Mouse (Mus musculus): ENCODE data around the gene Olfr628. TPM values are rescaled to one million over a fixed set of nuclear protein-coding genes. Genes with fewer than 3 reads are reported as not detected.
"Not testable (repeated sequence)": the region's sequence is repeated elsewhere in the genome, so short reads cannot be mapped to it uniquely, and the experiment has no call there.

The Olfr628 gene
- total RNA-seq (2021), result not detected
- long read RNA-seq, experiment 1, result 0 reads
- long read RNA-seq, experiment 2, result 0 reads

DNA sequence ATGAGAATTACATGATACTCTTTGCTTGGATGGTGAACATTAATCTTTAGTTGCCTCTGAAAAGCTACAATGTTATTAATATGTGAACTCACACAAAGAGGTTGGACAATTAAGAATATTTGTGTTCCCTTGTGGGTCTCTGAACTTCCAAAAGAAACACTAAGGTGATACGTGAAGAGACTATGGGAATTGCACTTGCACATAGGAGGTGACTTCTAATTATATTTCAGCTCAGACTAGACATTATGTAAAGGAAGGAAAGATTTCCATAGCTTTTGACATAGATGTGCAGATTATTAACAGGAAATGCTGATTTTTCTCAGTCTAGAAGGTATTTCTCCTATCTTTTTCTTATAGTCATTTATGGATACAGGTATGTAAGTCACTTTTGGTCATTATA, at the start of gene Olfr628:
Gene Olfr628, plus strand, starts transcription at position 301 of the 400 bp plus-strand sequence.
- intact Hi-C loops (cut with DNase I), result no loop called here
- no peak for TF ChIP-seq CTCF (IDR thresholded peaks at IDR 0.05)

DNA sequence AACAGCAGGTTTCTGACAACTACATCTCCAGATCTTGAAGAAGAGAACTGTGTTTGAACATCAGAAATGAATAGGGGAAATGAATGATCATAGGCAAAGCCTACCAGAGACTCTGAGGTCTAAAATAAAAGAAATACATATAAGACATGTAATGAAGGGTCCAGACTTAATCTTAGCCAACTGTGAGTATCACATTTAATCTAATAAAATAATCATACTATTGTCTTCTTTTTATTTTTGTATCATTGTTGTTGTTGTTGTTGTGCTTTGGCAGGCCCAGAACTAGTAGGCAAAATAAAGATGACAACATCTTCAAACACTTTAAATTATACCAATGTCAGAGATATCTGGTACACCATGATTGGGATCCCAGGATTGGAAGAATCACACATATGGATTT, 47.8 kb upstream of the Olfr628 start, which contains the start of gene Olfr625-ps1:
Gene Olfr625-ps1, plus strand, starts transcription at position 301 of the 400 bp plus-strand sequence.
- DNase-seq, result no peak
- no peak for TF ChIP-seq CTCF (IDR thresholded peaks at IDR 0.05)
- Histone ChIP-seq H3K4me3 (no peak within 1 kb of the TSS), H3K27ac (no peak within 1 kb of the TSS)
- intact Hi-C loops (cut with DNase I), result no loop called here

More for the DNA sequence above, at the start of gene Olfr628:
- no peak for DNase-seq
- no peak within 1 kb of the TSS for H3K4me3 ChIP-seq
- no peak within 1 kb of the TSS for H3K27ac ChIP-seq

DNA sequence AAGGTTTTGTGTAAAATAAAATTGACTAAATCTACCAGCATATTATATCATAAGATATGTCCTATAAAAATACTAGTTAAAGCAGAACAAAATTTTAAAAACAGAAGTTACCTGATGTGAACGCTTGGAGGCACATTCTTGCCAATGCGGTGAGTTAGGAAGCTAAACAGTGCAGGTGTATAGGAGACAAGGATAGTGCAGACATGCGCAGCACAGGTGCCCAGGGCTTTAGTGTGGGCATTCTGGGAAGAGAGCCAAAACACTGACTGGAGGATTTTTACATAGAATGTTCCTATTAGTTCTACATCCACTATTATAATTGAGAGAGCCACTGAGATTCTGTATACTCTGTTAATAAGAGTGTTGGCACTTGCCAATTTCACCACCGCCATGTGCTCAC, 30.7 kb upstream of the Olfr628 start:
- Histone ChIP-seq H3K4me3 (no peak overlapping the region), H3K27ac (no peak overlapping the region)
- intact Hi-C loops (cut with DNase I), result no loop called here
- no peak for DNase-seq
- TF ChIP-seq CTCF (IDR thresholded peaks at IDR 0.05), result no peak

DNA sequence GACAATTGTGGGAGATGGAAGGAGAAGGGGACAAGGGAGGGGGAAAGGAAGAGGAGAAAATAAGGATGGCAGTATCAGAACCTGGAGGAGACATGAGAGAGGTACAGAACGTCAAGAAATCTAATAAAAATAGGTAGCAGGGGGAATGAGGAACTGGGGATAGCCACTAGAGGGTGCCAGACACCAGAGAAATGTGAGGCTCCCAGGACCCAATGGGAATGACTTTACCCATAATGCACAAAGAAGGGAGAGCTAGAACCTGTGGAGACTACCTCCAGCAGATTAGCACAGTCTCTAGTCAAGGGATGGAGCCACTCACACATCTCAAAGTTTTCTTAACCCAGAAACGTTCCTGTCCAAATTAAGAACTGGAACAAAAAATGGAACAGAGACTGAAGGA, 18.1 kb upstream of the Olfr628 start:
- DNase-seq, result no peak
- no peak overlapping the region for H3K27ac ChIP-seq
- H3K4me3 ChIP-seq, result no peak overlapping the region
- intact Hi-C loops (cut with DNase I), result no loop called here
- TF ChIP-seq CTCF (IDR thresholded peaks at IDR 0.05), result no peak

DNA sequence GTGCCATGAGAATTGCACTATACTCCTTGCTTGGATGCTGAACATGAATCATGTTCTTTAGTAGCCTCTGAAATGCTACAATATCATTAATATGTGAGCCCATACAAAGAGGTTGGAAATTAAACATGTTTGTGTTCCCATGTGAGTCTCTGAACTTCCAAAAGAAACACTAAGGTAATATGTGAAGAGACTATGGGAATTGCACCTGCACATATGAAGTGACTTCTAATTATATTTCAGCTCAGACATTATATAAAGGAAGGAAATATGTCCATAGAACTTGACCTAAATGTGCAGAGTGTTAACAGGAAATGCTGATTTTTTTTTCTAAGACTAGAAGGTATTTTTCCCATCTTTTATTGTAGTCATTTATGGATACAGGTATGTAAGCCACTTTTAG, 15.8 kb upstream of the Olfr628 start, which contains the start of gene Olfr243:
Gene Olfr243, plus strand, starts transcription at position 301 of the 400 bp plus-strand sequence.
- TF ChIP-seq CTCF (IDR thresholded peaks at IDR 0.05), result no peak
- Histone ChIP-seq H3K27ac (no peak within 1 kb of the TSS), H3K4me3 (no peak within 1 kb of the TSS)
- no peak for DNase-seq
- intact Hi-C loops (cut with DNase I), result no loop called here

DNA sequence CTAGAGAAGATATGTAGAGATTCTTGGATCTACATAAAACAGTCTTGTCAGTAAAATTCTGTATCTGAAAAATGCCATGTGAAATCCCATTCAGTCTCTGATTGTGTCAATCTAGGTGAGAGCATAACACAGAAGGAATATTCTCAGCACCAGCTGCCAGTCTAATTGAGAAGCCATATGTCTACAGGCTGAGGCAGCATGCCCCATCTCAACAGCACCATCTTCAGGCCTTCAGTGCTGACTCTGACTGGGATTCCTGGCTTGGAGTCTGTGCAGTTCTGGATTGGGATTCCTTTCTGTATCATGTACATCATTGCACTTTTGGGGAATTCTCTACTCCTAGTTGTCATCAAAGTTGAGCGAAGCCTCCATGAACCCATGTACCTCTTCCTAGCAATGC, 13.8 kb upstream of the Olfr628 start:
- intact Hi-C loops (cut with DNase I); DNase-seq; H3K27ac ChIP-seq: not testable (repeated sequence)

DNA sequence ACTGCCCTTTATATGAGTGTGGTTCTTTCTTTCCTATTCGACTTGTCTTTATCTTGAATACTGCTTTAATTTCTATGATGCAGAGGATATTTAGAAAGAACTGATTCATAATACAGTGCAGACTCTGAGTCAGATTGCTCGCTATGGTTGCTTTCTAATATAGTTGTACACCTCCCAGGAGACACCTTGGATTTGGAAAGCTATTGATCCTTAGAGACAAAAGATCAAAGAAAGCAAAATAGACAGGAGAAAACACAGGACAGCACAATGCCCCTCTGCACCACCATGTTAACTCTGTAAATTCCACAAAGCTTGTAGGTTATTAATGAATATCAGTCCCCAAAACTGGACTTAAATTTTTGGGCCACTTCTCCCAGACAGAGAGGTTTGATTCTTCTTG, 14.7 kb downstream of the Olfr628 start, which contains the start of gene Olfr629:
Gene Olfr629, minus strand, starts transcription at position 101 of the 400 bp plus-strand sequence.
- intact Hi-C loops (cut with DNase I), result no loop called here
- no peak within 1 kb of the TSS for H3K27ac ChIP-seq
- TF ChIP-seq CTCF (IDR thresholded peaks at IDR 0.05), result no peak
- no peak for DNase-seq
- no peak within 1 kb of the TSS for H3K4me3 ChIP-seq

More for the DNA sequence above, 13.8 kb upstream of the Olfr628 start:
- H3K4me3 ChIP-seq, result not testable (repeated sequence)

DNA sequence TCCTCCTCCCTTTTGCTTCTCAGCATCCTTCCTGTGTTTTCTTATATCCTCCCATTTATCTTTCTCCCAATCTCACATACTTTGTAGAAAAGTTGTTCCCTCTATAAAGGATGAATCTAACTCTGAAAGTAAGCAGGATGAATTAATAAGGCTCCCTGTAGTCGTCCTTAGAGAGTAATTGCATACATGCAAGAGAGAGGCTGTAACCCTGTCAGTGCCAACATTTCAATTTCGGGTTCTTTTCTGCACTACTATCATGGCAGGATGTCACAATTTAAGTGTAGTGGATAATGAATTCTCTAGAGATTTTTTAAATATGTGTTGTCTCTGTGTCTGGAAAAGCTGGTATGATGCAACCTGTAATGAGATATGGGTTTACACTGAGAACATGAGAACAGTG, 27.1 kb downstream of the Olfr628 start, which contains the start of gene Olfr630:
Gene Olfr630, minus strand, starts transcription at position 101 of the 400 bp plus-strand sequence.
- H3K4me3 ChIP-seq, result no peak within 1 kb of the TSS
- TF ChIP-seq CTCF (IDR thresholded peaks at IDR 0.05), result no peak
- intact Hi-C loops (cut with DNase I), result no loop called here
- H3K27ac ChIP-seq, result no peak within 1 kb of the TSS
- DNase-seq, result no peak

DNA sequence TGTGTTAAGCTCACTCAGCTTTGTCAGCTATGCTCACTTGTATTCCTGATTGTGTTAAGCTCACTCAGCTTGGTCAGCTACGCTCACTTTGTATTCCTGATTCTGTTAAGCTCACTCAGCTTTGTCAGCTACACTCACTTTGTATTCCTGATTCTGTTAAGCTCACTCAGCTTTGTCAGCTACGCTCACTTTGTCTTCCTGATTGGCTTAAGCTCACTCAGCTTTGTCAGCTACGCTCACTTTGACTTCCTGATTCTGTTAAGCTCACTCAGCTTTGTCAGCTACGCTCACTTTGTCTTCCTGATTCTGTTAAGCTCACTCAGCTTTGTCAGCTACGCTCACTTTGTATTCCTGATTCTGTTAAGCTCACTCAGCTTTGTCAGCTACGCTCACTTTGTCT, 32.0 kb downstream of the Olfr628 start:
- H3K4me3 ChIP-seq; H3K27ac ChIP-seq; intact Hi-C loops (cut with DNase I); DNase-seq: not testable (repeated sequence)

DNA sequence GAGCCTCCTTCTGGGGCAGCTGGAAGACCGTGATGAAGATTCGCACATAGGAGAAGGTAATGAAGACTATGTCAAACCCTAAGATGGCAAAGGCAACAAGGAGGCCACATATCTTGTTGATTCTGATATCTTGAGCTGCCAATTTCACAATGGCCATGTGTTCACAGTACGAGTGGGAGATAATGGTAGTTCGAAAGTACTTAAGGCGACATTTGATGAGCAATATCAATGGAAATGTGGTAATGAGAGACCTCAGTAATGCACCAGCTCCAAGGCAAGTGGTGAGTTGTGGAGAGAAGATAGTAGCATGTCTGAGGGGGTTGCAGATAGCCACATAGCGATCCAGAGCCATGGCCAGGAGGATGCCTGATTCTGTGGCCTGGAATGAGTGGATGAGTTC, 37.5 kb downstream of the Olfr628 start:
- DNase-seq; H3K4me3 ChIP-seq; intact Hi-C loops (cut with DNase I); H3K27ac ChIP-seq: not testable (repeated sequence)

DNA sequence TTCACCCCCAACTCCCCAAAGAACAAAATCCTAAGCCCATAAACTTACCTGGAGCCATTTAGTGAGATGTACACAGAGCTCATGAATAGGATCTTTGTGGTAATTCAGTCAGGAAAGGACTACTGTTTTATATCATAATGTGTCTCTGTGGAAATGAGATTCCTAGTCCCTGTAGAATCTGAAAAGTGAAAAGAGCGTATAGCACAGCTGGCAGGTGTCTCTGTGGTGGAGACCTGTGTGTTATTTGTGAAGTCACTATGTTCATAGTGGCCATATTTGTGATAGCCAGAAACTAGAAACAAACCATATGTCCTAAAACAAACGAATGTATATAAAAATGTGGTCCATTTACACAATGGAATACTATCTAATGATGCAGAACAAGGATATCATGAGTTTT, 41.3 kb downstream of the Olfr628 start, which contains the start of gene Olfr69:
Gene Olfr69, minus strand, starts transcription at position 101 of the 400 bp plus-strand sequence.
- H3K4me3 ChIP-seq, result no peak within 1 kb of the TSS
- TF ChIP-seq CTCF (IDR thresholded peaks at IDR 0.05), result no peak
- DNase-seq, result no peak
- no peak within 1 kb of the TSS for H3K27ac ChIP-seq
- intact Hi-C loops (cut with DNase I), result no loop called here

DNA sequence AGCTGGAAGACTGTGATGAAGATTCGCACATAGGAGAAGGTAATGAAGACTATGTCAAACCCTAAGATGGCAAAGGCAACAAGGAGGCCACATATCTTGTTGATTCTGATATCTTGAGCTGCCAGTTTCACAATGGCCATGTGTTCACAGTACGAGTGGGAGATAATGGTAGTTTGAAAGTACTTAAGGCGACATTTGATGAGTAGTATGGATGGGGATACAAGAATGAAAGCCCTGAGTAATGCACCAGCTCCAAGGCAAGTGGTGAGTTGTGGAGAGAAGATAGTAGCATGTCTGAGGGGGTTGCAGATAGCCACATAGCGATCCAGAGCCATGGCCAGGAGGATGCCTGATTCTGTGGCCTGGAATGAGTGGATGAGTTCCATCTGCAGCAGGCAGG, 47.5 kb downstream of the Olfr628 start:
- H3K4me3 ChIP-seq; H3K27ac ChIP-seq; intact Hi-C loops (cut with DNase I); DNase-seq: not testable (repeated sequence)

DNA sequence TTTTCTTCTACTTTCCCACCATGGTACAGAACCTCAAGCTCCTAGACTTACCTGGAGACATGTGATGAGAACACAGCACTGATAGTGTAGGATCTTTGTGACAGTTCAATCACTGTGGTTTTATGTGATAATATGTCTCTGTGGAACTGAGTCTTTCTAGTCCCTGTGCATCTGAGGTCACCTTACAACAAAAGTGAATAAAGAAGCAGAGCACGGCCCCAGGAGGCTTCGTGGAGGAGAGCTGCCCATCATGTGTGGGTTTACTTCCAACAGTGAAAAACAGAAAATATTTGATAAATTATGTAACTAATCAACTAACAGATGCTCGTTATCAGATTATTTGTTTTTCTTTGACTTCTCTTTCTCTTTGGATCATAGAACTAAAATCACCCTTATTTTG, 49.4 kb downstream of the Olfr628 start, which contains the start of gene Olfr68:
Gene Olfr68, minus strand, starts transcription at position 101 of the 400 bp plus-strand sequence.
- TF ChIP-seq CTCF (IDR thresholded peaks at IDR 0.05), result no peak
- no peak for DNase-seq
- intact Hi-C loops (cut with DNase I), result no loop called here

More for the DNA sequence above, 49.4 kb downstream of the Olfr628 start, which contains the start of gene Olfr68:
- Histone ChIP-seq H3K4me3 (no peak within 1 kb of the TSS), H3K27ac (no peak within 1 kb of the TSS)

Other genes with a start within 250 kb of the Olfr628 start
- gene Olfr609, start 232.3 kb upstream of the Olfr628 start, total RNA-seq (2021), result not detected
- gene Olfr610, start 218.3 kb upstream of the Olfr628 start, total RNA-seq (2021), result not detected
- not detected for gene Olfr611, start 209.5 kb upstream of the Olfr628 start, total RNA-seq (2021)
- not detected for gene Olfr612, start 187.7 kb upstream of the Olfr628 start, total RNA-seq (2021)
- gene Olfr613, start 182.3 kb upstream of the Olfr628 start, total RNA-seq (2021), result not detected
- gene Olfr615, start 174.3 kb upstream of the Olfr628 start, total RNA-seq (2021), result not detected
- gene Olfr616, start 161.2 kb upstream of the Olfr628 start, total RNA-seq (2021), result not detected
- gene Olfr617, start 157.3 kb upstream of the Olfr628 start, total RNA-seq (2021), result not detected
- not detected for gene Olfr618, start 140.3 kb upstream of the Olfr628 start, total RNA-seq (2021)
- gene Olfr619, start 129.8 kb upstream of the Olfr628 start, total RNA-seq (2021), result not detected
- gene Olfr620, start 117.8 kb upstream of the Olfr628 start, total RNA-seq (2021), result not detected
- gene Olfr622, start 87.7 kb upstream of the Olfr628 start, total RNA-seq (2021), result not detected
- not detected for gene Olfr623, start 66.7 kb upstream of the Olfr628 start, total RNA-seq (2021)
- gene Olfr624, start 59.2 kb upstream of the Olfr628 start, total RNA-seq (2021), result not detected
- gene Olfr625-ps1, start 47.7 kb upstream of the Olfr628 start, total RNA-seq (2021), result not detected
- gene Olfr243, start 15.7 kb upstream of the Olfr628 start, total RNA-seq (2021), result not detected
- not detected for gene Olfr629, start 14.6 kb downstream of the Olfr628 start, total RNA-seq (2021)
- not detected for gene Olfr630, start 27.0 kb downstream of the Olfr628 start, total RNA-seq (2021)
- gene Olfr69, start 41.2 kb downstream of the Olfr628 start, total RNA-seq (2021), result not detected
- not detected for gene Olfr68, start 49.3 kb downstream of the Olfr628 start, total RNA-seq (2021)
- gene Olfr67, start 61.4 kb downstream of the Olfr628 start, total RNA-seq (2021), result not detected
- gene Hbb-bt, start 83.6 kb downstream of the Olfr628 start, total RNA-seq (2021), result 10 to 100 TPM; 20.6 to 29.2 TPM
- gene Hbb-bs, start 97.7 kb downstream of the Olfr628 start, total RNA-seq (2021), result 100 to 1,000 TPM; 210 to 301 TPM
- not detected for gene Hbb-bh2, start 110.1 kb downstream of the Olfr628 start, total RNA-seq (2021)
- not detected for gene Hbb-bh1, start 112.8 kb downstream of the Olfr628 start, total RNA-seq (2021)
- not detected for gene Hbb-y, start 122.8 kb downstream of the Olfr628 start, total RNA-seq (2021)
- not detected for gene Olfr66, start 155.9 kb downstream of the Olfr628 start, total RNA-seq (2021)
- gene Olfr64, start 164.1 kb downstream of the Olfr628 start, total RNA-seq (2021), result not detected
- not detected for gene Olfr65, start 173.1 kb downstream of the Olfr628 start, total RNA-seq (2021)
- gene Olfr631, start 198.5 kb downstream of the Olfr628 start, total RNA-seq (2021), result not detected
- gene Olfr632, start 204.0 kb downstream of the Olfr628 start, total RNA-seq (2021), result not detected
- not detected for gene Olfr633, start 214.1 kb downstream of the Olfr628 start, total RNA-seq (2021)
- not detected for gene Olfr635, start 240.8 kb downstream of the Olfr628 start, total RNA-seq (2021)